Mouse (Mus musculus) stomach, embryonic 14.5 days (tissue): ENCODE measurements at regions not wholly inside any gene's neighbourhood (a gene's known extent, or its start where the extent isn't known, plus 50 kb on each side); places are given as distances from the start of the nearest gene placed in this dataset.
A peak's percentile ranks its signal among the peaks of the same experiment; 100 is the strongest.

Experiments used
- ATAC-seq: fragments of 200-750 bp; cut with Nextera tagmentation; 2 replicates; pipeline ENCODE4 v1.8.0; 2017; ENCODE audit warnings: low read depth, moderate TSS enrichment; ENCODE audit not compliant: insufficient number of reproducible peaks, insufficient read depth, low FRiP score
- H3K27ac ChIP-seq: fragments of 300-500 bp; sonication (generic); 2 replicates; pipeline ENCODE4 v1.5.1; 2014; ENCODE audit warnings: mild to moderate bottlenecking, low read length, moderate library complexity, mixed read lengths
- H3K27me3 ChIP-seq: fragments of 300-500 bp; sonication (generic); 2 replicates; pipeline ENCODE4 v1.6.1; 2014; ENCODE audit warnings: low read length, control low read depth, mixed read lengths; ENCODE audit not compliant: control insufficient read depth, insufficient read depth
- H3K36me3 ChIP-seq: fragments of 300-500 bp; sonication (generic); 2 replicates; pipeline ENCODE4 v1.6.1; 2014; ENCODE audit warnings: mild to moderate bottlenecking, control low read depth, low read length, moderate library complexity, mixed read lengths; ENCODE audit not compliant: control insufficient read depth, insufficient read depth
- H3K4me1 ChIP-seq: fragments of 300-500 bp; sonication (generic); 2 replicates; pipeline ENCODE4 v1.6.1; 2014; ENCODE audit warnings: low read length, control low read depth, mixed read lengths; ENCODE audit not compliant: control insufficient read depth, insufficient read depth
- H3K4me2 ChIP-seq: fragments of 300-500 bp; sonication (generic); replicated peaks from 2 replicates; pipeline ENCODE4 v1.6.1; 2014; ENCODE audit warnings: low read depth, low read length, control low read depth
- H3K4me3 ChIP-seq: fragments of 300-500 bp; sonication (generic); 2 replicates; pipeline ENCODE4 v1.5.1; 2014; ENCODE audit warnings: low read depth, low read length, control low read depth
- H3K9ac ChIP-seq: fragments of 300-500 bp; sonication (generic); replicated peaks from 2 replicates; pipeline ENCODE4 v1.6.1; 2014; ENCODE audit warnings: low read depth, mild to moderate bottlenecking, control low read depth, low read length, moderate library complexity, mixed read lengths
- H3K9me3 ChIP-seq: fragments of 300-500 bp; sonication (generic); 2 replicates; pipeline ENCODE4 v1.6.1; 2016; ENCODE audit warnings: low read depth, low read length, control low read depth; ENCODE audit not compliant: control insufficient read depth
- WGBS: fragments of 180-500 bp; shearing (Covaris S2); extraction: QIAGEN DNeasy Blood & Tissue Kit; methylation state at CpG from one replicate; pipeline ENCODE4 v1.1.7; 2014; 5-methylcytosine and 5-hydroxymethylcytosine counted together

DNA sequence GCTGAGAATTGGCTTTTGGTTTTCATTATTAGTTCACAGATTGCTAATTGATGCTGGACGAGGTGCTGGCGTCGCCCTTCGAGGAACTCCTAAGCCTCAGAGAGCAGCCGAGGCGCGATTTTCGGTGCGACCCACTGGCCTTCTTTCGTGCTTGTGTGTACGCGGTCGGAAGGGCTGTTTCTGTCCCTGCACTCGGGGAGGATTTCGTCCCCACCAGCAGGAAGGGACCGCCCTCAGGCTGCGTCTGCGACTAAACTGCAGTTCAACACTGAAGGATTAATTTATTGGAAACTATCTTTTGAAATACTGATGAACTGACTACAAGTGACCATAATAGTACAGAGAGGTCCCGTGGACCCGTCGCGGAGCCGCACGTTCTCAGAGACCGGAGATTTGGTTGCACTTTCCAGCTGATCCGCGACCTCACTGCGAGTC, 228.4 kb upstream of the Sall1 start:
- no peaks in the 10 kb centered on the region for H3K4me1 ChIP-seq
- no peak overlapping the region for H3K27ac ChIP-seq
- WGBS = 2% methylated on average over 28 of the region's 28 CpGs
- no peaks in the 10 kb centered on the region for H3K36me3 ChIP-seq
- H3K4me3 ChIP-seq = peak overlapping the region; percentile 29
- no peak overlapping the region for H3K9ac ChIP-seq
- peak overlapping the region; percentile 60 for H3K4me2 ChIP-seq
- H3K27me3 ChIP-seq = 0 out of 2 replicates have a peak, but pooled peaks cover 4% of the 10 kb centered on the region
- no peaks in the 10 kb centered on the region for H3K9me3 ChIP-seq
- ATAC-seq = no peak

DNA sequence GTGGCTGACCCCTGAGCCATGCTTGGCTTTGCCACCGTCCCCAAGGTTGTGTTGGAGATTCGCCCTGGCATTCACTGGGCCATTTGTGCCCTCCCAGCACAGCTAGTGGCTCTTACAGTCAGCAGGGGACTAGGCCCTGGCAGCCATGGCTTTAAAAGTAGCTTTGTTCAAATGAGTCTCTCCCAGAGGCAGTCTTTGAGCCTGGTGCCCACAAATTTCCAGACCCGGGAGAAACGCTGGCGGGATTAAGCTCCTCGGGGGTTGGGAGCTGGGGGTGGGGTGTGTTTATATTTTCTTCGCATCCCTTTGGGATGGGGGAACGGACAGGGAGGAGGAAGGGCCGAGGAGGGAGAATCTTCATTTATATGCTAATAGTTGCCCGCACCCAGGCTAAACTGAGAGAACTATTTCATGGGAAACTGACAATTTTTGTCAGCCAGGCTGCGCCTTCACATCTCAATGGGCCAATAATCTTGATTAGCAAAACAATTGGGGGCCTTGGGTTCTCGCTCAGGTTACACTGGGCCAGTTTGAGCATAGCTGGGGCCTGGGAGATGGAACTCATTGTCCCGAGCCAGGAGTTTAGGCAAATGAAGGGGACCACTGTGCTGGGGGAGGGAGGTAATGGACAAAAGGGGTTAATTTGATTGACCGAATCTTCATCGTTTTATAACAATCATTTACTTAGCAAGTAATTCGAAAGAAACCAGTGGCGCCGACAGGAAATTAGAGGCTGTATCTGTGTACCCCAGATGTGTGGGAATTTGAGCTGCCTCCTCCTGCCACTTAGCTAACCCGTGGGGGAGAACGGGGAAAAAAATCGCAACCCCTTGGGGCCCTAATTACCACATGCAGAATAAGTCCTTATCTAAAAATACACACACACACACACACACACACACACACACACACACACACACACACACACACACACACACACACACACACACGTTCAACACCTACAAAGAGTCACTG, 227.7 kb upstream of the Sall1 start:
- no peak for ATAC-seq
- 0 out of 2 replicates have a peak, but pooled peaks cover 4% of the 10 kb centered on the region for H3K27me3 ChIP-seq
- peak overlapping the region; percentile 29 for H3K4me3 ChIP-seq
- no peak overlapping the region for H3K9ac ChIP-seq
- no peaks in the 10 kb centered on the region for H3K9me3 ChIP-seq
- no peaks in the 10 kb centered on the region for H3K4me1 ChIP-seq
- H3K4me2 ChIP-seq = peak overlapping the region; percentile 60
- no peak overlapping the region for H3K27ac ChIP-seq
- no peaks in the 10 kb centered on the region for H3K36me3 ChIP-seq
- 22% methylated on average over 22 of the region's 22 CpGs for WGBS

DNA sequence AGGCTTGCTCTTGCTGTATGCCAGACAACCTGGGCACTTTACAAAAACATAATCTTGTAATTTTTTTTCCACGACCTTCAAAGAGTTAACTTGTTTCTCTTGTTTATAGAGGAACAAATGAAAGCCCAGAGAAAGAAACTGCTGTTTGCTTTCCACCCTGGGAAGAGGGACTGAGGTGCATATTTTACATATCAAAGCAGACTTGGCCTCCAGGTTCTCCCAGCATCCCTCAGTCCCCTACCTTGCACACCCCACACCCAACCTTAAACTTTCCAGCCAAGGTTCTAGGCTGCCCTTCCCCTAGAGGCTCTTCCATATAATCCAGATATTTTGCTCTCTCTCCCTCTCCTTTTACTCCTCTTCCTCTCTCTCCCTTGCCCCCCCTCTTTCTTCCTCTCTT, 226.0 kb upstream of the Sall1 start:
- 0 out of 2 replicates have a peak, but pooled peaks cover 4% of the 10 kb centered on the region for H3K27me3 ChIP-seq
- no peak overlapping the region for H3K4me3 ChIP-seq
- no peak for ATAC-seq
- no peak overlapping the region for H3K4me2 ChIP-seq
- 0 out of 2 replicates have a peak, but pooled peaks cover 7% of the 10 kb centered on the region for H3K9me3 ChIP-seq
- WGBS = 19% methylated on average over 1 of the region's 1 CpGs
- no peak overlapping the region for H3K9ac ChIP-seq
- no peaks in the 10 kb centered on the region for H3K4me1 ChIP-seq
- no peak overlapping the region for H3K27ac ChIP-seq
- H3K36me3 ChIP-seq = no peaks in the 10 kb centered on the region

DNA sequence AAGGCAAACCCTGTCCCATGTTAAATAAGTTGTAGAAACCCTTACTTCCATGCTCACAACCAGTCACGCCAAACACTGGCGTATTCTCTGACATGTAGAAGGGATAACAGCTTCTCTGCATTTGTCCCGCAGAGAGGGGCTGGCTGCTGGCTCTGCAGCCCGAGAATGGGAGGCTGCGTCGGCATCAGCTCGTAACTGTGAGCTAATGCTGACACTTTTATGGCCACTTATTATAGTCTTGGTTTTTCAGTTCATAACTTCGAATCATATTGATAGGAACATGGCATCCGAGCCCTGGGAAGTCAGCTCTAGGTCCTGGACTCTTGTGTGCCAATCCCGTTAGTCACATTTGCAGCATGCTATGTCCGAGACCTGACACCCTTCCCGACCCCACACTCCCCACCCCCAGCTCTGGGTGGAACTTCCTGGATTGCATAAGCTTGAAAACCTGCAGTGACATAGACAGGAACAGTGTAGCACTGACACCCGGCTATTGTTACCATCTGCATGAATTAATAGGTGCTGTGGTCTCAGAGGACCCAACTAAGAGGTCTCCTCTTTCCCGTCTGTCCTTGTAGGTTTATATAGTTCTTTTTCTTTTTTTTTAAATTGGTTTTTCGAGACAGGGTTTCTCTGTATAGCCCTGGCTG, 217.3 kb upstream of the Sall1 start:
- Histone ChIP-seq H3K27ac (no peak overlapping the region), H3K9me3 (0 out of 2 replicates have a peak, but pooled peaks cover 7% of the 10 kb centered on the region), H3K4me1 (no peaks in the 10 kb centered on the region), H3K36me3 (no peaks in the 10 kb centered on the region), H3K9ac (no peak overlapping the region), H3K4me3 (no peak overlapping the region), H3K4me2 (no peak overlapping the region), H3K27me3 (no peaks in the 10 kb centered on the region)
- 73% methylated on average over 15 of the region's 15 CpGs for WGBS
- ATAC-seq = no peak

DNA sequence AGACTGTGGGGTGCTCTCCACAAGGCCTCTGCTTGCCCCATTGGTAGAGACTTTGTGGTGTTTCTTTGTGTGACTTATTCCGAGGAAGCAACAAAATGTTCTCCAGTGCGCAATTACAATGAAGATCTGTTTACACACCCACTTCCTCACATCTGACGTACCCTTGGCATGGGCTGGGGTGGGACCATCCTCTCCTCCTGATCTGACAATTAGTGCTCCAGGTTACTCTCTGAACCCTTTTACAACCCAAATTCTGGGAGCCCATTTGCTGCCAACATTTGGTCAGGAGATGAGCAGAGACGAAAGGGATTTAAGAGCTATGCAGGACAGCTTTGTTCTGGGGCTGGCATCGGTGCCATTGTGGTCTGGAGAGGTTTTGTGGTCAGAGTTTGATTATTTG, 215.9 kb upstream of the Sall1 start:
- H3K9me3 ChIP-seq = no peaks in the 10 kb centered on the region; the same call in 1 of the 2 replicates
- no peak overlapping the region for H3K4me2 ChIP-seq
- H3K4me3 ChIP-seq = no peak overlapping the region
- no peak overlapping the region for H3K9ac ChIP-seq
- no peaks in the 10 kb centered on the region for H3K4me1 ChIP-seq
- no peak for ATAC-seq
- 69% methylated on average over 5 of the region's 5 CpGs for WGBS
- H3K36me3 ChIP-seq = no peaks in the 10 kb centered on the region
- no peaks in the 10 kb centered on the region for H3K27me3 ChIP-seq
- H3K27ac ChIP-seq = no peak overlapping the region

DNA sequence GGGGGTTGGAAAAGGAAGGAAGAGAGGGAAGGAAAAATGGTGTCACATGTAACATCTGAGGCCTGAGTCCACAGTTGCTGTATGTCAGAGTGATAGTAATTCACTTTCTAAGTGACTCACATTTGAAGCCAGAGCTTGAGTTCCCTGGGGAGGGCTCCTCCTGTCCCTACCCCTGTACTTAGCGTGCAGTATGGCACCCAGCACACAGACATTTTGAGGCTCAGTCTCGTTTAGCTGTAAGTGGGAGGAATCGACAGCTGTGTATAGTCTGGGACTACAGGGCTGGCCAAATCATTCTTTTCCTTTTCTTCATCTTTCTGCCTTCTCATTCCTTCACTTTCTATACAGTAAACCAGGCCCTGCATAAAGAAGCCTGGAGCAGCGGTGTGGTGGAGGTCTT, 202.4 kb upstream of the Sall1 start:
- Histone ChIP-seq H3K4me1 (no peaks in the 10 kb centered on the region), H3K27me3 (no peaks in the 10 kb centered on the region), H3K36me3 (no peaks in the 10 kb centered on the region), H3K9me3 (no peaks in the 10 kb centered on the region), H3K27ac (no peak overlapping the region), H3K4me2 (no peak overlapping the region), H3K4me3 (no peak overlapping the region), H3K9ac (no peak overlapping the region)
- no peak for ATAC-seq
- WGBS = 68% methylated on average over 4 of the region's 4 CpGs

DNA sequence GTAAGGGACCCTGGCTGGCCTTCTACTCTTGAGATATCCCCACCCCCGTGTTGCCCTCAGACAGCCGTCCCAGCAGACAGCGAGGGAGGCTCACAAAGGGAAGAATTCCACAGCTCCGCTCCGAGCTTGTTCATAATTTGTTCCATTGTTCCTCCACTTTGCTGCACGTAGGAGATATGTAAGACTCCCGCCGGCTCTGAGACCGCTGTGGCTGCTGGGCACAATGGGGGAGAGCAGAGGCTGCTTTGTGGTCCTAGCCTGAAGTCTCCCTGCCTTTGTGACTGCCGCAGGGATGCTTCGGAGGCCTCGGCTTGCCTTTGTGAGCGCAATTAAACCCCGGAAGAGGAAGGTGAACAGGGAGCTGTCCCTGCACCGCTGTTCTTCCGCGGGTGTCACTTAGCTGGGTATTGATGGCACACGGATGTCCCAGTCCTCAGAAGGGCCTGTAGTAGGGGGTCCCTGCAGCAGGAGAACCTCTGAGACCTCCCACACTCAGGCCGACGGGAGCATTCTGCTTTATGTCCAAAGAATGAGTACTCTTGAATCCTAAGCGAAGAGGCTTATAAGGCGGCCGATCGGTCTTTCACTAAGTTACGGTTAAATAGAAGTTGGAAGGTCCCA, 201.3 kb upstream of the Sall1 start:
- Histone ChIP-seq H3K9ac (no peak overlapping the region), H3K9me3 (no peaks in the 10 kb centered on the region), H3K36me3 (no peaks in the 10 kb centered on the region), H3K4me3 (no peak overlapping the region), H3K4me1 (no peaks in the 10 kb centered on the region), H3K27ac (no peak overlapping the region), H3K27me3 (no peaks in the 10 kb centered on the region), H3K4me2 (peak overlapping the region; percentile 23)
- no peak for ATAC-seq
- WGBS = 29% methylated on average over 25 of the region's 25 CpGs

DNA sequence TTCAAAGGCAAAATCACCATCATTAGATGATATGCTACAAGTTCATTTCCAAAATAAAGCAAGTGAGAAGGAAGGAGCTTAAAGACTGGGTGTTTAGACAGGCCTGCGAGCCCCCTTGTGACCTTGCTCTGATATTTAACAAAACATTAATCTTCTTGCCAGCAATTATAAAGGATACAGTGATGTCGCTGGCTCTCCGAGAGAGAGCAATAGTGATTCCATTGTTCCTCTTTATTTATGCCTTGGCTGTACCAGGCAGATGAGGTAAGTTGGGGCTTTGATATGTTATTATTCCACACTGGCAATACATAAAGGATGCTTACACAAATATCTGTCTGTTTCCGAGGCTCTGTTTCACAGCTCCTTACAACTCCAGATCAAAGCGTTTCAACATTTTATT, 197.7 kb upstream of the Sall1 start:
- Histone ChIP-seq H3K4me3 (no peak overlapping the region), H3K27ac (no peak overlapping the region), H3K27me3 (no peaks in the 10 kb centered on the region), H3K36me3 (no peaks in the 10 kb centered on the region), H3K4me1 (no peaks in the 10 kb centered on the region), H3K9ac (no peak overlapping the region), H3K9me3 (no peaks in the 10 kb centered on the region), H3K4me2 (no peak overlapping the region)
- 26% methylated on average over 5 of the region's 5 CpGs for WGBS
- ATAC-seq = no peak
